Mouse (Mus musculus) fibroblast of lung, adult 2 months (primary cell): ENCODE data around the gene Slamf6.
"Not testable (repeated sequence)": the region's sequence is repeated elsewhere in the genome, so short reads cannot be mapped to it uniquely, and the experiment has no call there.

Source experiments
- DNase-seq: peaks from one replicate; pipeline ENCODE4 v3.0.0-alpha.2; 2011; ENCODE audit warnings: low read depth

Gene Slamf6

DNA sequence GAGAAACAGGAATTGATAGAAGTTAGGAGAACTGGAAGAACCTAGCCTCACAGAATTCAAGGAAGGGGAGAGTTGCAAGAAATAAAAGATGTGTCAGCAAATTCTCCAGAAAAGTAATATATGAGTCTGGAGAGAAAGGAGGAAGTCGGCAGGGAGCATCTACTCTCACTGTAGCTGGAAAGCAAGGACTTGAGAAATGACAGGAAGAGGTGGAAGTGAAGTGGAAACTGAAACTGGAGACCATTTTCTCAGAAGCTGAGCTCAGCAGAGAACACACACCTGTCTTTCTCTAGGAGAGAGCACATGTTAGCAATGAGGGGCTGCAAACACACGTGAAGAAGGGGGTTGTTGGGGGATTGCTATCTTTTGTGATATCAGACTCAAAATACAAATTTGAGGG is 40.1 kb downstream of the Slamf6 start:
- no peak for DNase-seq

DNA sequence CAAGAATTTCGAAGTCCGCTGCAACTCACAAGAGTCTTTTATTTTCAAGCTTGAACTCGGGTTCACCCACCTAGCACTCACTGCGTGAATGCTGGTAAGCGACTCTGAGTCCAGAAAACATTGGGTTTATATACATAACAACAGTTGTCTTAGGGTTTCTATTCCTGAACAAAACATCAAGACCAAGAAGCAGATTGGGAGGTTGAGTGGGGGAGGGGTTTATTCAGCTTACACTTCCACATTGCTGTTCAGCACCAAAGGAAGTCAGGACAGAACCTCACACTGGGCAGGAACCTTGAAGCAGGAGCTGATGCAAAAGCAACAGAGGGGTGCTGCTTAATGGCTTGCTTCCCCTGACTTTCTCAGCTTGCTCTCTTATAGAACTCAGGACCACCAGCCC is 43.4 kb downstream of the Slamf6 start:
- DNase-seq, result no peak

DNA sequence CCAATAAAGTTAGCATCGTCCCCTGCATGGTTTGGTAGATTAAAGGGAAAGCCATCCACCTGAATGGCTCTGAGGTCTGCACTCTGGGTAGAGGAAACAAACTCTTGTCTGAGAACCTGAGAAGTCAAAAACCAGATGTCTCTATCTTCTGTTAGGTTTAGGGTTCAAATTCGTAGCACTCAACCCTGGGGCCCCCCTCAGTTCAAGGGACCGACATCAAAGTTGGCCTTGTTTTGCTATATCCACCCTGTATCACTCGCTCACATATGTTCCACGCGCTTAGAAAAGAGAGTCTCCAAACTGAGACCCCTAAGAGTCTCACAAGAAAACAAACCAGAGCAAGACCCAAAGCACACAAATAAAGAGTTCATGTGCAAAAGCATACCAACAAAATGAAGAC is 44.4 kb downstream of the Slamf6 start:
- no peak for DNase-seq

DNA sequence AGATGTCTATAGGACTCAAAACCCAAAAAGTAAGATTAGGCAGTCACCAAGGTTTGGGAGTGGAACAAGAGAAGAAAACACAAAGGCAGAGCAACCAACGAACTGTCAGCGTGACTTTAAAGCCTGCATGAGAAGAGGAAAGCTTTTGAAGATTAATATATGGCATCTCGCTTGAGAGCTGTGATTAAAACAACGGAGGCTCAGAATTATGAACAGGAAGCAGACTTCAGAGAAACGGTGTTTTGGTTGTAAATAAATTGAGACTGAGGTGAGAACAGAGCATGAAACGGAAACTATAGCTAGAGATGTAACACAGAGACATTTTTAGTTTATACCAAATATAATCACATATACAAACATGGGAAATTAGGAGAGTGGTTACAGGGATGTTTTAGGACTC is 46.3 kb downstream of the Slamf6 start:
- no peak for DNase-seq

DNA sequence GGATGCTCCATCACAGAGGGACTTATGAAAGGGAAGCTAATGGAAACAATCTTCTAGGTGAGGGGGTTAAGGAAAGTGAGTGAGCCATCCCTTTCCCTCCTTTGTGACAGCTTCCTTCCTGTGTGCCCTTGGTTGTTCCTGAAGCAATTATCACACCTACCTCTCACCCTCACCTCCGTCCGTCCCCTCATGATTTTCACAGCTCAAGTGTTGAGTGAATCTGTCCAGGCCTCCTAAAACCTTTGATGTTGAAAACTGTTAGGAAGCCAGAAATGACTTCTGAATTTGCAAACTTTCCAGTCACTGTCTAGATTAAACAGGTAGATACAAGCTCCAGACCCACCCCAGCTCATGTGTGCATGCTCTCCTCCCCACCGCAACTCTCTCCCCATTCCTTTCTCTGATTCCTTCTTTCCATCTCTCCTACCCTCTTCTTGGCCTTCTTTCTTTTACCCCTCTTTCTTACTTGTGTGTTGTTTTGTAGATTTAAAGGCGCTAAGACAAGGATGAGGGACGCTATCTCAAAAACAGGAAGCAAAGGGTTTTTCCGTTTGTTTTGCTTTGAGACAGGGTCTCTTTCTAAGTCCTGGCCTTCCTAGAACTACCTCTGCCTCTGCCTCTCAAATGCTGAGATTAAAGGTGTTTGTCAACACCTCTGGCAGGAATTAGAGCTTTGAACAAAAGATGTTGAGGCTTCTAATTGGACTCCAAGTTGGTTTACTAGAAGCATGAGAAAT is 48.9 kb downstream of the Slamf6 start:
- no peak for DNase-seq

DNA sequence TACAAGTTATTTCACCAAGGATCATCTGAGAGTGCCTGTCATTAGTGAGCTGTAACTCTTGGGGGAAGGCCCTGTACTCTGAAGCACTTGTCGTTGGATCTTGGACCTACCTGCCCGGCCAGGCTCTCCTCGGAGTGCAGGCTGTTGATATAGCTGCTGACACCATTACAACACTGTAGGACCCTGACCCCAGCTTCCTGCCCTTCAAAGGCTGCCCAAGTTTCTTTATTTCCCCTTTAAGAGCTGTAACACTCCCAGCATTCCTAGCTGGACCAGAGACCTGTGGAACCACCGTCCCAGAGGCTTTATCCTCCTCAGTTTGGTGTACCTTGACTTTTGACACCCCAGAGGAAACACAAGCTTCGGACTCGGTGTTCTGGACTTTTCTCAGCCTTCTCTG is 51.9 kb downstream of the Slamf6 start:
- DNase-seq, result no peak

DNA sequence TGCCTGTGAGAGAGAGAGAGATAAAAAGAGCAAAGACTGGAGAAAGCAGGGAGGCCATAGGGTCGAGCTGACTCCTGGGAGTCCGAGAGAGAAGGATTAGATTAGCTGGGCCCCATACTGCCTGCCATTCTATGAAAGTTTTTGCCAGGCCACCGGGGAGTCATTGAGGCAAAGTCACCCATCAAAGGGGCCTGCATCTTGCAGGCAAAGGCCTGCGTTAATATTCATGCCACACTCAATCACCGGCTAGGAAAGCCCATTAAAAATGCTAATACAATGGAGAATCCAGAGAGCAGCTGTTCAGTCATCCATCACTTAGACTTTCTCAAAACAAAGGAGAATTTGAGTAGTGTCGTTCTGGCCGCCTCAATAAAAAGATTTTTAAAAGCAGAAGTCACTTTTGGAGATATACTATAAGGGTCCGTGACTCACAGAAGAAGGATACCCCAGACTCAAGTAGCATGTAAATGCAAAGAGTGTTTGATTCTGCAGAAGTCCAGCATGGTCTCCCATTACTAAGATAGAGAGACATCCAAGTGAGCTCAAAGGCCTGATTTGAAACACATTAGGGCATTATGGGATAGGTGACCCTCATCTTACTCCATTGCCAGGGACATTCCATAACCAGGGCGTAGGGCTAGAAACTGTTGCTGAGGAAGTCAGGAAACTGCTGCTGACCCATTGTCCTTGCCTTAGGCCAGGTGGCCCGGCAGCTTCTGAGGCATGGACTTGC is 53.7 kb downstream of the Slamf6 start:
- DNase-seq, result no peak

DNA sequence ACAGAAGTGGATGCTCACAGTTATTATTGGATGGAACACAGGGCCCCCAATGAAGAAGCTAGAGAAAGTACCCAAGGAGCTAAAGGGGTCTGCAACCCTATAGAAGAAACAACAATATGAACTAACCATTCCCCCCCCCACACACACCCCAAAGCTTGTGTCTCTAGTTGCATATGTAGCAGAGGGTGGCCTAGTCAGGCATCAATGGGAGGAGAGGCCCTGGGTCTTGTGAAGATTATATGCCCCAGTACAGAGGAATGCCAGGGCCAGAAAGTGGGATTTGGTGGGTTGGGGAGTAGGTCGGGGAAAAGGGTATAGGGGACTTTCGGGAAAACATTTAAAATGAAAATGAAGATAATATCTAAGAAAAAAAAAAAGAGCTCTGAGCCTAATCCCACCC is 57.0 kb downstream of the Slamf6 start:
- not testable (repeated sequence) for DNase-seq

DNA sequence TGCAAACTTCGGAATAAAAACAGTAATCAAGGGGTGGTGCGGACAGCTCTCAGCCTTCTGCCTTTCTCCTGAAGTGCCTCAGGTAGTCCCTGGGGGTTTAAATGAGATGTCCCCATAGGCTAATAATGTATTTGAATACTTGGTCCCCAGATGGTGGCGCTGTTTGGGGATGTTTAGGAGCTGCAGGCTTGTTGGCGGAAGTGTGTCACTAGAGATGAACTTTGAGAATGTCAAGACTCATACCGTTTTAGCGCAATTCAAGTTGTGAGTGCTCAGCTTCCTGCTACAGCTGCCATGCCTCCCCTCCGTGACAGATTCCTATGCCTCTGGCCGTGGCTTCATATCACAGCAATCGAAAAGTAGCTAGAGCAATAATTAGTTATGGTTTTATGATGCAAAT is 58.1 kb downstream of the Slamf6 start:
- no peak for DNase-seq

DNA sequence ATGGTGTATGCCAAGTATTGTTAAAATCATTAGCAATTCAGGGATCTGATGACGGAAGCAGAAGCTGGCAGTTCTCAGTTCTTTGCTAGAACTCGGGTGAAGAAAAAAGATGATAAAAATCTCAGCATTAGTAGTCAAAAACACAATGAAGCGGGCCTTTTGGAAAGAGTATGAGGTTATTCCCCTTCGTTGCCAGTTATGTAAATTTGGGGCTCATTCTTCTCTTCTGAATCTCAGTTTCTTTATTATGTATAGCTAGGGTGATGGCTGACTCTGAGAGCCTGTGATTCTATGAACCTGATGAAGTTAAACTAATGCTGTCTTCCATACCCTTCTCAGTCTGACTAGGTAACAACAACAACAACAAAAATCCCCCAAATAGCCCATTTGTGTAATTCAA is 58.5 kb downstream of the Slamf6 start:
- DNase-seq, result no peak

DNA sequence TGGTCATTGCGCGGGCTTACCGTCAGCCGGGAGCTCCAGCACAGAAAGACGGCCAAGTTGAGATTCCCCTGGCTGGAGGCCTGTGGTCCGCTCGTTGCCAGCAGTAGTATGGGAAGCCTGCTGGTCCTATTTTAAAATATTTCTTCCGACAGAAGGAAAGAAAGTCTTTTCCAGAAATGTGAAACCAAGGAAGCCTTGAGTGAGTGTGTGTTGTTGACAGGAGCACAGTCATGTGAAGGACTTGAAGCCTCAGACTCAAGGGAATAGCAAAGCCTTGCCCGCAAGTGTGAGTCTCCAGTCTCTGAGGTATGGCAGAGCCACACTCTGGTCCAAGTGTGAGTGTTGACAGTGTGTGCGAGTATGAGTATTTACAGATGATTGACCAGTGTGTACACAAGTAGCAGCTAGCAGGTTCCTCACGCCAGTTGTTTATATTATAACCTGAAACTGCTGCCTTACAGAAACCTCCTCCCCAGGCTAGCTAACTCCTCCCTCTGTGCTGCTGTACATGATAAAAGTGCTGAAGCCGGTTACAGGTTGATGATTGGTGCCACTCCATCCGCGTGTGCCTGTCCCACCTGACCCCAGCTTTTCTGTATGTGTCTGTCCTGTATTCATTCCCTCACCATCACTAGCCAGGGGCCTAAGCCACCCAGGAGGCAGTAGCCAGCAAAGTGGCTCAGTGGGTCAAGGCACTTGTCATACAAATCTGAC is 59.7 kb downstream of the Slamf6 start:
- DNase-seq, result no peak

DNA sequence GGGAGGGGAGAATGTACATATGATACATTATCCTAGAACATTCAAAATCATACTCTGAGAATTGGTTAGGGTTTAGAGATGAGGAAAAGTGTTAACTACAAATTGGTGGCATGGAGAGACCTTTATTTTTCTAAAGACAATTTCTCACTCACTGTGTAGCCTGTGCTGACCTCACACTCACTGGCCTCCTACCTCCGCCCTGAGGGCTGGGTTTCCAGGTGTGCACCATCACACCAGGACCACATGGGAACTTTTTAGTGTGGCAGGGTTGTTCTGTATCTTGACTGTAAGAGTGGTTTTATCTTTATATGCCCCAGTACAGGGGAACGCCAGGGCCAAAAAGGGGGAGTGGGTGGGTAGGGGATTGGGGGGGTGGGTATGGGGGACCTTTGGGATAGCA is 60.6 kb downstream of the Slamf6 start:
- DNase-seq, result no peak

DNA sequence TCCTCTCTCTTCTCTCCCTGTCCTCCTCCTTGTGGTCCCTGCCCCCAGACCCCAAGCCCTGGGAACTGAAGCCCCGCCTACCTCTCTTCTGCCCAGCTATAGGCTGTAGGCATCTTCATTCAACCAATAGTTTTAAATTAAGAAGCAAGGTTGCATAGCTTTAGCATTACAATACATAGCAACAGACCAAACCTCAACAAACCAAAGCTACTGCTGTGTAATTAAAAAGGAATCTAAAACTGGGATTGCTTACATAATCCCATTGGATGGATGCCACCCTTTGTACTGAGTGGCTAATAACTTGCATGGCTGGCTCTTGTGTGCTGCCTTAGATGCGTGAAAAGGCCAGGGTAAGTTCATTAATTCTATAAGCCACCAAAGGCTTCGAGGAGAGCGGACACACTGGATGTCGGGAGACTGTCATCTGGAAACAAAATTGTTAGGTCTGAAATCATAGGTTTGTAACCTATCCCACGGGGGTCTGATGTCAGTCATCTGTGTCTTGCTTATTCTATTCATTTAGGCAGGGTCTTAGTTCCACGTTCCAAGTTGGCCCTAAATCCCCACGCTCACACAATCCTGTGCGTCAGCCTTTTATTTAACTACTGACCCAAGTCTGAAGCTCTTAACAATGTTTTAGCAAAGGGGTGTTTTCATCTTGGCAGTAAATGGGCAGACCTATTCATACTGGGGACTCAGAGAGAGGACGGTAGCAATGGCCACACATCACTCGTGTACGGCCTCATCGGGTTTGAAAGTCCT is 62.8 kb downstream of the Slamf6 start:
- DNase-seq, result no peak

DNA sequence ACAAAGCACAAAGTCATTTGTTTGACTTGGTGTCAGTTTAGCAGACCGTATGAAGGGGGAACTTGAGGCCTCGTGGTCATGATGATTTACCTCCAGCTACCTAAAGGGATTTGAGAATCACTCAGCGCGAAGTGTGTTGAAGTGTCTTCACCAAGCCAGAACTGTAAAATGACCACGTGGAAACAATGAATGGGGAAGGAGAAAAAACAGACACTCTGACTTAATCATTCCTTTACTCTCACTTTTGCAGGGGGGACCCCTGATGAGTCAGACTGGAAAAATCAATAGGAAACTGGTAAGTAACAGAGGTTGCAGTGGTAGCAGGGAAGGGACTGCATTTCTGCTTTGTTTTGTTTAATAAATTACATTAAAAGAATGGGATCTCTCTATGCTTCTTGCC is 64.9 kb downstream of the Slamf6 start:
- DNase-seq, result no peak

DNA sequence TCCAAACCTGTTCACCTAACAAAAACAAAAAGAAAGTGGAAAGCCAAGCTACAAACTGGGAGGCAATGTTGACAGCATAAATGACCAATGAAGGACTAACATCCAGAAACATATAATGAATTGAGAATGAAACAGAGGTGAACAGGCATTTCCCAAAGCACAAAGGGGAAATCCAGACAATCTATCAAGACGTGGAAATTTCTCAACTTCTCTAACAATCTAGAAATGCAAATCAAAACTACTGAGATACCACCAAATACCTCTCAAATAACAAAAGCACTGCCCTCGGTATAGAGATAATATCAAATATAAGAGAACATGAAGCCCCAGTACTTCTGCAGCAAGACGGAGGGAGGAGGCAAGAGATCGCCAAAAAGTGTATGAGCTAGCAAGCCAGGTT is 65.4 kb downstream of the Slamf6 start:
- DNase-seq, result no peak

DNA sequence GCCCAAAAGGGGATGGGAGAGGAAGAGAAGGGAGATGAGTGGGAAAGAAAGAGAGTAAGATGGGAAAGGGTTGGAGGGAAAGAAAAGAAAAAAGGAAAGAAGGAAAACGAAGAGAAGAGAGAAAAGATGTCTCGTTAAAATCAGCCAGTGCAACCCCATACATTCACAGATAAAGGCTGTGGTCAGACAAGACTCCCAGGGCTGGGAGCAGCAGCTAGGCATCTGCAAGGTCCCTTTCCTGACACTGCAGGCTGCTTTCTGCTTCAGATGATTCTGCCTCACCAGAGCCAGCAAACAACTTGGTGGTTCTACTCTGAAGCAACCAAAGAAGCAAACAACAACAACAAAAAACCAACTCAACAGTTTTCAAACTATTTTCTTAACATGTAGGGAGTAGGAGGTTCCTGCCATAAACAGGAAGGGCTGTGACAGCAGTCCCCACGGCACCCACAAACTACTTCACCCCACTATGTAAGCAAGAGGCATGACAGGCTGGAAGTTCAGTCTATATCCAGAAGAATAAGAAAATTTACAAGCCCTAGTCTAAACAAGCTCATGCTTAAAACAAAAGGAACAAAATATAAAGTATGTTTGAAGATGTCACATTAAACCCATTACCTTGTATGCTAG is 66.2 kb downstream of the Slamf6 start:
- DNase-seq, result no peak

DNA sequence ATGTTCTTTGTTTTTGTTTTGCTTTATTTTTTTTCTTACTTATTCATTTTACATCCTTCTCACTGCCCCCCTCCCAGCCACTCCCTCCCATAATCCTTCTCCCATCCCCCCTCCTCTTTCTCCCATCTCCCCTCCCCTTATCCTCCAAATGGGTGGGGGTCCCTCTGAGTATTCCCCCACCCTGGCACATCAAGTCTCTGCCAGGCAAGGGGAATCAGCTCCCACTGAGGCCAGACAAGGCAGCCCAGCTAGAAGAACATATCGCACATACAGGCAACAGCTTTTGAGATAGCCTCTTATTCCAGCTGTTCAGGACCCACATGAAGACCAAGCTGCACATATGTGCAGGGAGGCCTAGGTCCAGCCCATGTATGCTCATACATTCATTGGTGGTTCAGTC is 66.8 kb downstream of the Slamf6 start:
- DNase-seq, result no peak

DNA sequence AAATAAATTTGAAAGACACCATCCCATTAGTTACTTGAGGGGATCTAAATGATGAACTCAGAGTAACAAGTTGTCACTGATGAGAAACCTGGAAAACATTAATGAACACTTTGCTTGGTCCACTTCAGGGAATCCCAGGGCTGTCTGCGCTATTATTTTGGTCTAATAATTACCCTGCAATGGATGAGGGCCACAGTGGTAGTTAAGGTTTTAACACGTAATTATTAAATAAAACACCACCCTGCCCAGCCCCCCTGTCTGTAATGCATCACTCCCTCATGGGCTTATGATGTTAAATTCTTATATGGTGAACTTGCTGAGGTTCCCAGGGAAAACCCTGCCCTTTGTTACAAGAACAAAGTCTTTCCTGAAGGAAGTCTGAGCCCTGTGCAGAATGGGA is 74.6 kb downstream of the Slamf6 start:
- no peak for DNase-seq

DNA sequence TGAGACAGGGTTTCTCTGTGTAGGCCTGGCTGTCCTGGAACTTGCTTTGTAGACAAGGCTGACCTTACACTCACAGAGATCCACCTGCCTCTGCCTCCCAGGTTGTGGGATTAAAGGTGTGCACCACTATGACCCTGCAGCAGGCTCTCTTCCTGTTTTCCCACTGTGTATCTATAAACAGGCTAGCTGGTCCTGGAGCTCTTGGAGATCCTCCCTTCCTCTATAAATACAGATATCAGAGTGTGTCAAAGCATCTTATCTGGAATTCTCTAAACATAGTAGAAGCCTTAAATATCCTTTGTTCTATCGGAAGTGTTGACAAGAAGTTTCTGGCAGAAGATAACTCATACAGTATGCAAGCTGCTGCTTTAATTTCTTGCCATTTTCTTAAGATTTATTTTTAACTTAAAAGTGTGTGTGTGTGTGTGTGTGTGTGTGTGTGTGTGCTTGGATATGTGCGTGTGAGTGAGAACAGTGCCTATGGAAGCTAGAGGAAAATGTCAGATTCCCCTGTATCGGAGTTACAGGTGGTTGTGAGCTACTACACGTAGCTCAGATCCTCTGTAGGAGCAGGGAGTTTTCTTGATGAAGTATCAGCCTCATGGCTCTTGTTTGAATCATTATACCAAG is 75.7 kb downstream of the Slamf6 start:
- no peak for DNase-seq

DNA sequence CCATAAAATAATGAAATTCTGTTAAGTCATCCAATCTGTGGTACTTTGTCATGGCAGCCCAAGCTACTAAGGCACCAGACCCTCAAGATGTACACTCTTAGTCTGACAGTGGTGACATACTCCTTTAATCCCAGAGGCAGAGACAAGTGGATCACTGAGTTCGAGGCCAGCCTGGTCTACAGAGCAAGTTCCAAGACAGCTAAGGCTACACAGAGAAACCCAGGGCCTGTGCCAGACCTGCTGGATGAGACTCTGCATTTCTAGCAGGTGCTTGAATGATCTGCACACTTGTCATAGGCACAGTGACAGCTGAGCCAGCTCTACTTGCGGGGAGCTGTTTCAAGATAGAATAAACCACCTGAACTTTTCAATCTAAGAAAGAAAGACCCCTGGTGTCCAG is 77.2 kb downstream of the Slamf6 start:
- DNase-seq, result no peak

DNA sequence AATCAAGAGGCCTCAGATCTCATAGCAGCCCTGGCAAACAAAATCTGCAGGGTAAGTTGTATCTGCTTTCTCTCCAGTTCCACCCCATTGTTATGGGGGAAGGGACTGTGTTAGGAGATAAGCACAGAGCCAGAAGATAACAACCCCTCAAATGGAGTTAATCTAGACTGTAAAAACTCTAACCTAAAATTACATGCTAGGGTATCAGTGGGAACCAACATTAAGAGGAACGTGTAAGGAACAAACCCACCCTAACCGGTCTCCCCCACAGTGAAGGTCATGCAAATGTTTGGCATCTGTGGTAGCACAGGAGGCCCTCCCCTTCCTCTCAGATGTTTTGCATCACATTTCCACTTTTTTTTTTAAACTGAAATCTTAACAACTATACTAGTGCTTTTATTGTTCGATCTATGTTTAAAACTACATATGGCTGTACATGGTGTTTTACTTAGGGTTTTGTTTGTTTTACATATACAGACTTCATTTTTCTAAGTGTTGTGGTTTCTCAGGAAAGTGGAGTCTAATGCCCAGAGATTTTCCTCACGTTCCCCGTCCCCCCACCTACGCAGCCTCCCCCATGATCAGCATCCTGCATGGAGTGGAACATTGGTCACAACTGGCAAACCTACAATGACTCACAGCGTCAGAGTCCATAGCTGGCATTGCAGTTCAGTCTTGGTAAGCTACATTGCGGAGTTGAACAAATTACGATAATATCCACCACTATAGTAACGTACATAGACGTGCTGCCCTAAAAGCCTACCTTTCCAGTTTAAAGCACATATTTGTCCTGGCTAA is 77.8 kb downstream of the Slamf6 start:
- no peak for DNase-seq
